Mouse (Mus musculus): ENCODE measurements around the gene Capn8. TPM values are rescaled to one million over a fixed set of nuclear protein-coding genes. Genes with fewer than 3 reads are reported as not detected.

Capn8 gene
- polyA plus RNA-seq, 1 experiment from 2014 or later: 1.1 TPM

DNA sequence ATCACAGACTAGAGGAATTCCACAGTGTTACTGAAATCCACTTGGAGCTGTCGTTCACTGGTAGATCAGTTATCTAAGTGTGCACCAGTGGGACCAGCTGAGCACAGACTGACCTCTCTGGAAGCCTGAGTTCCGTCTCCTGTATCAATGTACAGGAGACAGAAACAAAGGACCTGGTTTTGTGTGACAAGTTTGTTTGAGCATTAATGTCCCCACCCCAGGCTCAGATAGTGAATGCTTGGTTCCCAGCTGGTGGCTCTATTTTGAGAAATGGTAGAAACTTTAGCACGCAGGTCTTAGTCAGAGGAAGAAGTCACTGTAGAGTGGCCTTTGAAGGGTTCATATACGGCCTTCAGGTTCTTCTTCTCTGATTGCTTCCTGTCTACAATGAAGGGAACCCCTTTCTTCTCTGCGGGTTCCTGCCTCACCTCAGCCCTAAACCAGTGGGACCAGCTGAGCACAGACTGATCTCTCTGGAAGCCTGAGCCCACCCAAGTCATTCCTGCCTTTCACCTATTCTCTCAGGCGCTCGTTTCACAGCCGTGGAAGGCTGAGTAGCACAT, 43.8 kb upstream of the Capn8 start:
- no peak for ATAC-seq (ENCODE audit: insufficient number of reproducible peaks, insufficient read depth, low FRiP score, low read depth)
- WGBS: 61% methylated on average over 8 of the region's 8 CpGs
- H3K36me3 ChIP-seq (ENCODE audit: control insufficient read depth, insufficient read depth, low read length): no peaks in the 10 kb centered on the region
- no peak overlapping the region for H3K9ac ChIP-seq (replicated peaks; ENCODE audit: low read depth, low read length)
- no peaks in the 10 kb centered on the region for H3K27me3 ChIP-seq (ENCODE audit: control insufficient read depth, insufficient read depth, low read length)
- no peak overlapping the region for H3K4me3 ChIP-seq (ENCODE audit: low read depth, low read length)
- H3K27ac ChIP-seq (ENCODE audit: low read length): peak overlapping the region; percentile 83
- peaks cover 29% of the 10 kb centered on the region for H3K4me1 ChIP-seq (ENCODE audit: control insufficient read depth, insufficient read depth, low read length)
- H3K4me2 ChIP-seq (replicated peaks; ENCODE audit: low read depth, low read length): no peak overlapping the region
- H3K9me3 ChIP-seq (ENCODE audit: control insufficient read depth, low read depth, low read length): no peaks in the 10 kb centered on the region

DNA sequence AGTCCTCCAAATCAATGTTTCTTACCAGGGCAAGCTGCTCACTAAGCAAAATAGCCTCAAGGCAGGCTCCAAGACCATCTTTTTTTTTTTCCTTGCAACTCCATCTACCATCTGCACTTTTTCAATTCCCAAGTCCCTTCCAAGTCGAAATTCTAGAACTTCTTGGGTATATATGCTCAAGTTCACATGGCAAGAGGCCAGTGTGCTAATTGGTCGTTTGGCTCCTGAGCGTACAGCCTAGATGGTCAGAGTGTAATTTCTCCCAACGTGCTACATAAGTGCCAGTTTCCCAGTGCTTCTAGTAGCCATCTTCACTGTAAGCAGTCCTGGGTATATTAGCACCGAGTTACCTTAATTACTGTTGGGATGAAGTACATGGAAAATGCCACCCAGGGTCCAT, 41.8 kb upstream of the Capn8 start:
- Histone ChIP-seq H3K36me3 (ENCODE audit: control insufficient read depth, insufficient read depth, low read length) (no peaks in the 10 kb centered on the region), H3K4me3 (ENCODE audit: low read depth, low read length) (no peak overlapping the region), H3K27me3 (ENCODE audit: control insufficient read depth, insufficient read depth, low read length) (no peaks in the 10 kb centered on the region), H3K27ac (ENCODE audit: low read length) (no peak overlapping the region), H3K4me2 (replicated peaks; ENCODE audit: low read depth, low read length) (no peak overlapping the region), H3K9me3 (ENCODE audit: control insufficient read depth, low read depth, low read length) (no peaks in the 10 kb centered on the region), H3K9ac (replicated peaks; ENCODE audit: low read depth, low read length) (no peak overlapping the region), H3K4me1 (ENCODE audit: control insufficient read depth, insufficient read depth, low read length) (peaks cover 30% of the 10 kb centered on the region)
- 78% methylated on average over 5 of the region's 5 CpGs for WGBS
- ATAC-seq (ENCODE audit: insufficient number of reproducible peaks, insufficient read depth, low FRiP score, low read depth): no peak

DNA sequence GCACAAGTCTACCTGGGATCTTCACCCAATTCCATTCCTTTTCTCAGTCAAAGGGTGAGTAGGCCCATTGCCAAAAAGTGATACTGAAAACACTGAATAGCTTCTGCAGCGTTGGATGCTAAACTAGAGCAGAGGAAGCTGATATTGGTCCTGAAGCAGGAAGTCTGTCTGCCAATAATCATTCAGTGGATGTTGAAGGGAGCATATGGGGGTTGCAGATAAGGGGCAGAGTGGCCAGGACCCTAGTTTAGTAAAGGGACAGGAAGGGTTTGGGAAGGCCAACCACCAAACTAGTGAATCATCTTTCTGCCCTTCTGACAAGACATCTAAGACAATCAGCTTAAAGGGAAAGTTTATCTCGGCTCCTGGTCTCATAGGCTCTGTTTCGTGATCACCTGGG, 41.1 kb upstream of the Capn8 start:
- Histone ChIP-seq H3K4me1 (ENCODE audit: control insufficient read depth, insufficient read depth, low read length) (peaks cover 35% of the 10 kb centered on the region), H3K36me3 (ENCODE audit: control insufficient read depth, insufficient read depth, low read length) (no peaks in the 10 kb centered on the region), H3K4me3 (ENCODE audit: low read depth, low read length) (no peak overlapping the region), H3K27ac (ENCODE audit: low read length) (no peak overlapping the region), H3K9ac (replicated peaks; ENCODE audit: low read depth, low read length) (no peak overlapping the region), H3K4me2 (replicated peaks; ENCODE audit: low read depth, low read length) (no peak overlapping the region), H3K9me3 (ENCODE audit: control insufficient read depth, low read depth, low read length) (no peaks in the 10 kb centered on the region), H3K27me3 (ENCODE audit: control insufficient read depth, insufficient read depth, low read length) (no peaks in the 10 kb centered on the region)
- WGBS: 79% methylated on average over 3 of the region's 3 CpGs
- no peak for ATAC-seq (ENCODE audit: insufficient number of reproducible peaks, insufficient read depth, low FRiP score, low read depth)

DNA sequence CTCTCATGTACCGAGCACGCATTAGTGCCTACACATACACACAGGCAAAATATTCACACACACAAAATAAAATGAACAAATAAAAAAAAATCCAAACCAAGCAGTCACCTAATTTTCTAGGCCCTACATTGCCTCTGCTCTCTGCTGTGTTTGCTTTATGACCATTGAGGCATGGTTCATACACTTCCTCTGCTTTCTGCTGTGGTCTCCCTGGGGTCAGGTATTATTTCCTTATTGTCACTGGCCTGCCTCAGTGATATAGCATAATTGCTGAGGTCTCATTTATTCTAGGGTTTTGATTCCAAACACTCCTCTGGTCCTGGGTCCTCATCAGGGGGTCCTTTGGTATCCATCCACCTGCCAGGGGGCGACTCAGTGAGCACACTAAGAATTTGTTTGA, 39.2 kb upstream of the Capn8 start:
- Histone ChIP-seq H3K27me3 (ENCODE audit: control insufficient read depth, insufficient read depth, low read length) (no peaks in the 10 kb centered on the region), H3K27ac (ENCODE audit: low read length) (no peak overlapping the region), H3K36me3 (ENCODE audit: control insufficient read depth, insufficient read depth, low read length) (no peaks in the 10 kb centered on the region), H3K4me1 (ENCODE audit: control insufficient read depth, insufficient read depth, low read length) (peaks cover 22% of the 10 kb centered on the region), H3K9me3 (ENCODE audit: control insufficient read depth, low read depth, low read length) (no peaks in the 10 kb centered on the region), H3K4me2 (replicated peaks; ENCODE audit: low read depth, low read length) (no peak overlapping the region), H3K9ac (replicated peaks; ENCODE audit: low read depth, low read length) (no peak overlapping the region), H3K4me3 (ENCODE audit: low read depth, low read length) (no peak overlapping the region)
- ATAC-seq (ENCODE audit: insufficient number of reproducible peaks, insufficient read depth, low FRiP score, low read depth): no peak
- WGBS: 90% methylated on average over 3 of the region's 3 CpGs

DNA sequence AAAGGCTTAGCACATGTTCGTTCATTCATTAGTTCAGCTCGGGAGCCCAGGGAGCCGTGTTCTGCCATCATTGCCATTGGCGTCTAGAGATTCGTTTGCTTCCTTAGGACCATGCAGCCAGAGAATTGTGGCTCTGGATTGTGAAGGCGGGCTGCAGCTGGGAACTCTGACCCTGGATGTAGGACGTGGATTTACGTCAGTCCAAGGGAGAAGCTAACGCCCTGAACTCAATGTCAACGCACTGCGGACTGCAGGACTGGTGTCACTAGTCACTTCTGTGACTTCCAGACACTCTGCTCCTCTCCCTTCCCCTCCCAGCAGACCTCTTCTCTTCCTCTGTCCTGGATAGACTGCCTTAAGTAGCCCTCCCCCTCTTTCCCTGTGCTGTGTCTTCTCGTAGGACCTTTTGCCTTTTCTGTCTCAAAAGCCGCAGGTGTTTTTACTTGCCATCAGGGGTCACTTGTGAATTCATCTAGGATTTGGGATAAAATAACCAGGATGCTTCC, 37.5 kb upstream of the Capn8 start:
- Histone ChIP-seq H3K9me3 (ENCODE audit: control insufficient read depth, low read depth, low read length) (no peaks in the 10 kb centered on the region), H3K4me3 (ENCODE audit: low read depth, low read length) (no peak overlapping the region), H3K4me2 (replicated peaks; ENCODE audit: low read depth, low read length) (no peak overlapping the region), H3K27ac (ENCODE audit: low read length) (peak overlapping the region; percentile 82; the same call in 1 of the 2 replicates), H3K36me3 (ENCODE audit: control insufficient read depth, insufficient read depth, low read length) (no peaks in the 10 kb centered on the region), H3K27me3 (ENCODE audit: control insufficient read depth, insufficient read depth, low read length) (no peaks in the 10 kb centered on the region), H3K4me1 (ENCODE audit: control insufficient read depth, insufficient read depth, low read length) (peaks cover 15% of the 10 kb centered on the region), H3K9ac (replicated peaks; ENCODE audit: low read depth, low read length) (no peak overlapping the region)
- no peak for ATAC-seq (ENCODE audit: insufficient number of reproducible peaks, insufficient read depth, low FRiP score, low read depth)
- WGBS: 53% methylated on average over 13 of the region's 13 CpGs

DNA sequence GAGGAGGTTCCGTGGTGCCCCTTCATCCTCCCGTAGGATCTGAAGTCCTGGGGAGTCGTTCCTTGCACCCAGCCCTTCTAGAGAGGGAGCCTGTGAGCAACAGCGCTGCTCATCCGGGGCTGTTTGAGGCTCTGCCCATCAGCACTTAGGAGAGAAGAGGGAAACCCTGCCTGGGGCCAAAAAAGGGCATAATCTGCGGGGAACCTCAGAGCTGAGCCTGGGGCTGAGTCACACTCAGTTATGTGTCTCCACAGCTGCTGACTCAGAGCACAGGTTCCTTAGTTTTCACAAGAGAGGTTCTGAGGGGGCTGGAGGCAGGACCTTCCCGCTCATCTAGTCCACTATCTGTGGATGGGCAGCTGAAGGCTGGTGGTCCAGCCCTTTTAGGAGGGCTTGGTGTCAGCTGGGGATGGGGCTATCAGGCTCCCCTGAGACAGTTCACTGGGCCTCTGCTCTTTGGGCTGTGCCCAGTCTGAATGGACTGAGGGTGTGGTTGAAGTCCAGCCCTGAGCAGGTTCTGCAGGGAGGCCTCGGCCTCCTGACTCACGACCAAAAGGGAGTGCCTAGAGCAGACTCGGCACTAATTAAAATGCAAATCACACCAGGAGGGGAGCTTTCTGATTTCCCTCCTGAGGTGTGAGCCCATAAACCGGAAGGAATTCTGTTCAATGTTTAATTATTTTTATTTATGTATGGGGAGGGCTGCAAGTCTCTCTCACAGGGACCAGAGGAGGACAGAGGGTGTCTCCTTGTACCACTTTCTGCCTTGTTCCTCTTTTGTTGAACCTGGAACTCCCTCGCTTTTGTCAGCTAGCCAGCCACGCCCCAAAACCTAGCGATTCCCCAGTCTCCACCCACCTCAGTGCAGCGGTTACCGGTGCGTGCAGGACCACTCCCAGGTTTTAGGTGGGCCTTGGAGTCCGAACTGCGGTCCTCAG, 36.6 kb upstream of the Capn8 start:
- peak overlapping the region; percentile 13; the same call in 1 of the 2 replicates for H3K4me2 ChIP-seq (replicated peaks; ENCODE audit: low read depth, low read length)
- peak; percentile 81; the same call in 1 of the 2 replicates for ATAC-seq (ENCODE audit: insufficient number of reproducible peaks, insufficient read depth, low FRiP score, low read depth)
- no peaks in the 10 kb centered on the region for H3K27me3 ChIP-seq (ENCODE audit: control insufficient read depth, insufficient read depth, low read length)
- H3K9me3 ChIP-seq (ENCODE audit: control insufficient read depth, low read depth, low read length): no peaks in the 10 kb centered on the region
- H3K4me3 ChIP-seq (ENCODE audit: low read depth, low read length): no peak overlapping the region
- peaks cover 15% of the 10 kb centered on the region for H3K4me1 ChIP-seq (ENCODE audit: control insufficient read depth, insufficient read depth, low read length)
- H3K36me3 ChIP-seq (ENCODE audit: control insufficient read depth, insufficient read depth, low read length): no peaks in the 10 kb centered on the region
- no peak overlapping the region for H3K9ac ChIP-seq (replicated peaks; ENCODE audit: low read depth, low read length)
- WGBS: 11% methylated on average over 19 of the region's 19 CpGs
- peak overlapping the region; percentile 82 for H3K27ac ChIP-seq (ENCODE audit: low read length)

DNA sequence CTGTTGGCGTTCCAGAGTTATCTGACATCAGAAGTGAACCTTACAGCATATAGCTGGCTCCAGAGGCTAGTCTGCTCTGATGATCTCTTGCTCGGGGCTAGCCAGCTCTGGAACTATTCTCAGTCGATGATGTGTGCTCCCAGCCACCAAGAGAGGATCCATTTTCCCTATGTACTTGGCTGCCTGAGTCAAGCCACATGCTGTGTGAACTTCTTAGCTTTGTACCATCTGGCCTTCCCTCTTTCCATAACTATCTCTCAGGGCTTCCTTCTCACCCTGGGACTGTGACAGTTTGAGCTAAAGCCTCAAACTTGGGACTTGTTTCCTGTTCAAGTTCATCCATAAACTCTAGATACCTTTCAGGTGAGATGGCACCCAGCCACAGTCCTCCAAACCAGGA, 31.2 kb upstream of the Capn8 start:
- Histone ChIP-seq H3K36me3 (ENCODE audit: control insufficient read depth, insufficient read depth, low read length) (no peaks in the 10 kb centered on the region), H3K9ac (replicated peaks; ENCODE audit: low read depth, low read length) (no peak overlapping the region), H3K4me3 (ENCODE audit: low read depth, low read length) (no peak overlapping the region), H3K4me2 (replicated peaks; ENCODE audit: low read depth, low read length) (no peak overlapping the region), H3K27ac (ENCODE audit: low read length) (no peak overlapping the region), H3K9me3 (ENCODE audit: control insufficient read depth, low read depth, low read length) (no peaks in the 10 kb centered on the region), H3K27me3 (ENCODE audit: control insufficient read depth, insufficient read depth, low read length) (no peaks in the 10 kb centered on the region), H3K4me1 (ENCODE audit: control insufficient read depth, insufficient read depth, low read length) (0 out of 2 replicates have a peak, but pooled peaks cover 2% of the 10 kb centered on the region)
- WGBS: 70% methylated on average over 3 of the region's 3 CpGs
- ATAC-seq (ENCODE audit: insufficient number of reproducible peaks, insufficient read depth, low FRiP score, low read depth): no peak

DNA sequence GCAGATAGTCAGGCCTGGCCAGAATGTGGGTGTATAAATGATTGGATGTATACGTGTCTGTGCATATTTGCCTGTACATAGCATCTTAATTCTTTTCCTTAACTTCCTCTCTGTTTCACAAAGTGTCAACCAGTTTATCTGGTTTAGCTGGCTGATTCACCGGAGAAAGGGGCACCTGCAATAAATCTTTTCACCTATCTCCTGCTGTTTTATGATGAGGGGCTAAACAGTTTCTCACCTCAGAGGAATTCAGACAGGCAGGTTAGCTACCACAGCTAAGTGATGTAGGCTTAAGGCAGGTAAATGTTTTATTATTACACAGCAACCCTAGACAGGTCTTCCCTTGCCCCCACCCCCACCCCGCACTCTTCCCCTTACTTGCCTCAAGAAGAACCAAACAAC, 29.7 kb upstream of the Capn8 start:
- Histone ChIP-seq H3K4me2 (replicated peaks; ENCODE audit: low read depth, low read length) (no peak overlapping the region), H3K9me3 (ENCODE audit: control insufficient read depth, low read depth, low read length) (no peaks in the 10 kb centered on the region), H3K4me1 (ENCODE audit: control insufficient read depth, insufficient read depth, low read length) (no peaks in the 10 kb centered on the region), H3K27me3 (ENCODE audit: control insufficient read depth, insufficient read depth, low read length) (no peaks in the 10 kb centered on the region), H3K9ac (replicated peaks; ENCODE audit: low read depth, low read length) (no peak overlapping the region), H3K36me3 (ENCODE audit: control insufficient read depth, insufficient read depth, low read length) (no peaks in the 10 kb centered on the region), H3K27ac (ENCODE audit: low read length) (no peak overlapping the region), H3K4me3 (ENCODE audit: low read depth, low read length) (no peak overlapping the region)
- no peak for ATAC-seq (ENCODE audit: insufficient number of reproducible peaks, insufficient read depth, low FRiP score, low read depth)
- 67% methylated on average over 3 of the region's 3 CpGs for WGBS
